Mouse (Mus musculus) E14TG2a.4 (cell line): ENCODE data around the gene Dnah3.

Experiments
- CTCF ChIP-seq: conservative IDR thresholded peaks from 2 replicates; pipeline ENCODE4 v1.5.1; 2014; ENCODE audit warnings: low read length
- NANOG ChIP-seq: IDR thresholded peaks from 2 replicates; pipeline ENCODE4 v1.6.1; 2014; ENCODE audit warnings: borderline replicate concordance, low read length, mixed read lengths
- POU5F1 ChIP-seq: IDR thresholded peaks from 2 replicates; pipeline ENCODE4 v1.6.1; 2014; ENCODE audit warnings: low read length, borderline replicate concordance

GRCm38 (mm10) chr7:120116976-120117375, 21.9 kb upstream of the Dnah3 start:
- TF ChIP-seq CTCF = no peak
- no peak for TF ChIP-seq NANOG
- no peak for TF ChIP-seq POU5F1
